Mouse (Mus musculus) forelimb bud, embryonic 11.5 days (tissue): ENCODE results near the gene Bloc1s5.
"Not testable (repeated sequence)": the region's sequence is repeated elsewhere in the genome, so short reads cannot be mapped to it uniquely, and the experiment has no call there.

Source experiments
- DNase-seq: peaks from one replicate; pipeline ENCODE4 v3.0.0-alpha.2; 2012; ENCODE audit warnings: low read depth, low spot score

Bloc1s5 gene

DNA sequence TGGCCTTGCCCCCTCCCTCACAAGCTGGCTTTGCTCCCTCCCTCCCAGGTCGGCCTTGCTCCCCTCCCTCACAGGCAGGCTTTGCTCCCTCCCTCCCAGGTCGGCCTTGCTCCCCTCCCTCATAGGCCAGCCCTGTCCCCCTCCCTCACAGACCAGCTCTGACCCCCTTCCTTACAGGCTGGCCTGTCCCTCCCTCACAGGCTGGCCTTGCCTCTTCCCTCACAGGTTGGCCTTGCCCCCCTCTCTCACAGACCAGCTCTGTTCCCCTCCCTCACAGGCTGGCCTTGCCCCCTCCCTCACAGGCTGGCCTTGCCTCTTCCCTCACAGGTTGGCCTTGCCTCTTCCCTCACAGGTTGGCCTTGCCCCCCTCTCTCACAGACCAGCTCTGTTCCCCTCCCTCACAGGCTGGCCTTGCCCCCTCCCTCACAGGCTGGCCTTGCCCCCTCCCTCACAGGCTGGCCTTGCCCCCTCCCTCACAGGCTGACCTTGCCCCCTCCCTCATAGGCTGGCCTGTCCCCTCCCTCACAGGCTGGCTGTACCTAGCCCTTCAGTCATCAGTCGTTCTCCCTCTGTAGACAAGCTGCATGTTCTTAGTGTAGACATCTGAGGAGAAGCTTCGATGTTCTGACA, 16.8 kb downstream of the Bloc1s5 start:
- DNase-seq = not testable (repeated sequence)

DNA sequence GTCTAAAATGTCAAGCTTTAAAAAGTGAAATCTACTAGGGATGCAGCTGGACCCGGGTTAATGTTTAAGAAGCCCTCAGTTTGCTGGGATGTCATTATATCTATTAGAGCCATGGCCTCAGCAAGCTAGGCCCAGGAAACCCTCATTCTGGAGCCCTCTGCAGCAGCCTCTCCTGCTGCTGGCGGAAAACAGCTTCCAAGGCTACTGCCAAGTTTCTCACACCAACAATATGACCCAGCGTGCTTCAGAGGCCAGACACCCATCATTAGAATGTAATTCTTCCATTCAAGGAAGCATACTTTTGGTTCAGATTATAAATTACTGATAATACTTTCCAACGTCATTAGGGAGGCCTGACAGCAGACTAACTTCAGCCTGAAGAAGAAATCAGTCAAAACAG, 18.0 kb downstream of the Bloc1s5 start:
- no peak for DNase-seq

DNA sequence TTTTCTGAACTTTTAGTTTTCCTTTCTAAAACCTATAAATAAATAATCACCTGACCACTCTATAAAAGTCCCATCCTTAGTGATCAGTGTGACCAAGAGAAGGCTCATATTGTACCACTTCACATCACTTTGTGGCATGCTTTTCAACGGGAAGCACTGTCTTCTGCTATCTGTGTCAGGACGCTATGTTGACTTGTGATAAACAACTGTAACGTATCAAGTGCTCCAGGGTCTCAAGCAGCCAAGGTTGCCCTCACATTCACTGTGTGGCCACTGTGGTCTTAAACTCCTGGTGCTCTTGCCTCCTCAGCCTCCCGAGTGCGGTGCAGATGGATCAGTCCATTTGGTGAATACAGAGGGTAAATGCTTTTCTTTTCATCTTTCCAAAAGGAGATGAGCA, 19.3 kb downstream of the Bloc1s5 start:
- no peak for DNase-seq

DNA sequence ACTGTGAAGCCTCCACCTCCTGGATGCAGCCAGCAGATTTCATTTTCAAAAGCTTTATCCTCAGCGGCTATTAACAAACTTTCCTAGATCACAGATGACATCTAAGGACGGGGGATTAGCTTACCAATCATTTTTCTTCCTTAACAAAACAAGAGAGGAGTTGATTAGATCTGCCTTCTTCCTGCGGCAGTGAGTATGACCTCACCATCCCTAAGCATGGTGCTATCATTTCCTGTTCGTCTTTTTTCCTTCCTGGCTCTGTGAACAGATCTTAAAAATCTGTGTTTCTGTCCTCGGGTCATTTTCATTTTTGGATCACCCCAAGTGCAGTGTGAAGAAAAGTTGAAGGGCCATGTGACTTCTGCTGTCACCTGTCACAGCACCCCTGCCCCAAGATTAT, 20.6 kb downstream of the Bloc1s5 start:
- no peak for DNase-seq

DNA sequence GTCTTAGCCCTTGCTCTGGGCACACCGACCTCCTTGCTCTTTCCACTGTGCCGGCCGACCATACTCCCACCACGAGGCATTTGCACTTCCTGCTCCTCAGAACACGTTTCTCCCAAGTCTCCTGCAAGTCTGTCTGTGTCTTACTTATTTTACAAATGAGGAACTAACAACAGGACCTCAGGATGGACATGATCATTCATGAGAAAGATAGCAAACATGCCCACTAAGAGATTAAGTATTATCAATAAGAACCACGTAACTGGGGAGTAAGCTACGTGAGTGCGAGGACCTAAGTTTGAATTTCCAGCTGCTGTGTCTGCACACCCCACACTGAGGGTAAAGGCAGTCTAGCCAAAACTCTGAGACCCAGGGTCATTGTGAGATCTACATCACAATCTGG, 21.3 kb downstream of the Bloc1s5 start:
- DNase-seq = no peak

DNA sequence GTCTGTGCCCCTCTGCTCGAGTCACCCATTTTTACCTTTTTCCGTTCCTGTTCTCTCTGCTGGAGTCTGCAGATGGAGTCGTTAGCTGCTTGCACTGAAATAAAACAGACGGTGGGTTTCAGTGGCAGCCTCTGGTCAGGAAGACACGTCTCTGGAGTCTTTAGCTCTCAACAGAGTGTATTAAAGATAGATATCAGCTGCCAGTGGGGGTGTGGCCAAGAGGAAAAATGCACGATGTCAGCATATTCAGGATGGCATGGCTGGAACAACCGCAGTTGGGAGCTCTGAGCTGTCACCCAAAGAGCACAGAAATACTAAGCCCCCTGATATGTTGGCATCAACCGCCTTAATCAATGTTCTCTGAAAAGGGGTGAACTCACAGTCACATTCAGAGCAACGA, 22.3 kb downstream of the Bloc1s5 start:
- no peak for DNase-seq

DNA sequence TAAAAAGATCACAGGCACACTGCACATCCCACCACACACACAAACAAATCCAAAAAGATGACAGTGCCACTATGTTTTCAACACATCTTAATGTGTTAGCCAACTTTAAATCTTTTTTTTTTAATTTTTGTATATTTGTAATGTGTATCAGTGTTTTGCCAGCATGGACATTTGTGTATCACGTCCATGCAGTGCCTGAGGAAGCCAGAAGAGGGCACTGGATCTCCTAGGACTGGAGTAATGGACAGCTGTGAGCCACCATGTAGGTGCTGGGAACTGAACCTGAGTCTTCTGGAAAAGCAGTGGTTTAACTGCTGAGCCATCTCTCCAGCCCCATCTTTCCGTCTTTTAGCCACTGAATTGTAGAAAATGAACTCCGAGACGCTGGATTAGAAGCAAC, 22.7 kb downstream of the Bloc1s5 start:
- DNase-seq = no peak

DNA sequence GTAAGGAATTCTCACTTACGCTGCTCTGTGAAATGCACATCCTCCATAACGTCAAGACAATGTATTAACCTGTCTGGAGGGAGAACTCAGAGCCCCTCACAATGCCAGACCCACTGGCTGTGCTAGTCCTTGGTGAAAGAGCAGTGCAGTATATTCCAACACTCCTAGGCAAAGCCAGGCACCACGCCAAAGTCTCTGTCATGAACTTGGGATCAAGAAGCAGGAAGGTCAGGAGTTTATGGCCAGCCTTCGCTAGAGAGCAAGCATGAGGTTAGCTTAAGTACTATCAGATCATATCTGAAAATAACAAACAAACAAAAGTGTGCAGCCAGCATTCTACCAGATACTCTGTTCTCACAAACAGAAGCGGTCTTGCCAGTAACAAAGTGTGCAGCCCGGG, 24.6 kb downstream of the Bloc1s5 start:
- DNase-seq = no peak

DNA sequence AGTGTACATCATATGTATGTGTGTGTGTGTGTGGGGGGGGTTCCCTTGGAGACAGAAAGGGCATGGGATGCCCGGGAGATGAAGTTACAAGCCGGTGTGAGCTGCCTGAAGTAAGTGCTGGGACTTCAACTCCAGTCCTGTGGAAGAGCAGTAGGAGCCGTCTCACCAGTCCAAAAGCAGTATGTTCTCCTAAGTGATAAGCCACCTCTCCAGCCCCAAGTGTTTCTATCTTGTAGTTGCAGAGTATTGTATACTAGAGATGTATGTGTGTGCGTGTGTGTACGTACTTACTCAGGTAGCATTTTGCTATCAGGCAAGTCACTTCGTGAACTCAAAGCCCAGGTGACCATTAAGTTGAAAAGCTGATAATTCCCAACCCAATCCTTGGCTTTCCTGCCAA, 27.8 kb downstream of the Bloc1s5 start:
- DNase-seq = no peak

DNA sequence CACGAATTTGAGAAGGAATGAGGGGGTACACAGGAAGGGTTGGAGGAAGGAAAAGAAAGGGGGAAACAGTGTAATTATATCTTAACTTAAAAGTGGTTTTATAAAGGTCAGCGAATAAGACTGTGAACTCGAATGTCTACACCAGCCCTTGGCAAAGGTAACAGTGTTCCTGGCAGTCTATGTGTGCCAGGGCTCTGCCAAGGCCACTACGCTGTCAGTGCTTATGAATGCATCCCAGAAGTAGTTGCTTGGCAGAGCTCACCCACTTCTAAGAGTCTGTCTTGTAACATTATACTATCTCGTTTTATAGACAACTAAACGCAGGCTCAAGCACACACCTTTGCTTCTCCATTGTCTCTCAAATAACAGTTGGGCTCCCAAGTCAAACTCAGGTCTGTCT, 29.6 kb downstream of the Bloc1s5 start:
- DNase-seq = no peak

DNA sequence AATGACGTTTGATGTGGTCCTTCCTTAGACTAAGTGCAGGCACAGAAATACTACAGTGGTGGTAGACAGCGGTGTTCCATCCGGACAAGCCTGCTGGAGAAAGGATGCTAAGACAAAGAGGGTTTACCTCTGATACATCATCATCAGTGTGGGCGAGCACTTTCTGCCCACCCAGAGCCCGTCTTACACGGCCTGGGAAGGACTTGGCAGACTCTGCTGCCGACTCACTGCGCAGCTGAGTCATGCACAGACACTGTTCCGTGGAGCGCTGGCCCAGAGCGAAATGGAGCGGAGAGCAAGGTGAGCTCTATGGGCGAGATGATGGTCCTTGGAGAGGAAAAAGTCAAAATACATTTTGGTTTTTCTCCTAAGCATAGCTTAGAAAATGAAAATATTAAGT, 31.9 kb downstream of the Bloc1s5 start:
- no peak for DNase-seq

DNA sequence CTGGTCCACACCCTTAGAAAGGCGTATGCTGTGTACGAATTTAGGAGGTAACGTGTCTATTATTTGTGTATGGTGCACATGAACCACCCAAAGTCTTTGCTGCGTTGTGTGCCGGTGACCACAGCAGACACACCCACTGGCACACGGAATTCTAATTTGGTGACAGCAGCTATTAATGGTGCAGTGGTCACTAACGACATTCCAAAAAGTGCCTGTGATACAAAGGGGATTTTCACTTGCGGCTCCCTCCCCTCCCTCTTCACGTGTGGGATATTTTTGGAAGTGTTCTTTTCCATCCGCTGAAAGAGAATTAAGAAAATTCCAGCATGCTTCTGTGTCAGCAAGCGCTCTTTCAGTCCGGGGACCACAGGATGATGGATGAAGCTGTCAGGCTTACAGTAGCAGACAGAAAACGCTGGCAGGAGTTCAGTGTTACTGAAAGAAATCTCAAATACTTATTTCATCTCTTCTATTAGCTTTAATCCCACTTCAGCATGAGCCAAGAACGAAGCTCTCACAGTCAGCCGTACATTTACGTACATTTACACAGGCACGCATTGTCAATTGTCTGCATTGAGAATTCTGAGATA, 32.6 kb downstream of the Bloc1s5 start:
- no peak for DNase-seq

DNA sequence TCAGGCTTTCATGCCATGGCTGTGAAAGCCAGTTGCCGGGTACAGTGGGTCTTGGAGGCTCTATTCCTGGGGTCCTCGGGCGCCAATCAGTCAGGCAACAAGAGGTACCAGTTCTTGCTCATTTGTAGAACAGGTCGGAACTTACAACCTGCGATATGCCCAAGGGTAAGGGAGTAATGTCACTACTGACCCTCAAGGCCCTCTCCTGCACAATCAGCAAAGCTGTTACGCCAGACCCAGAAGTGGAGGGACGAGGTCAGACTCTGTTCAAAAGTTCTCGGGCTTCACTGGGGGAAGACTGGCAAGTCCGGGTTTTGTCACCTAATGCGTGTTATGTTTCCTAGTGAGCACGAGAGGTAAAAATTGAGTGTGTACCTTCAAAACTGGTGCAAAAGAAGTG, 34.1 kb downstream of the Bloc1s5 start:
- DNase-seq = no peak

DNA sequence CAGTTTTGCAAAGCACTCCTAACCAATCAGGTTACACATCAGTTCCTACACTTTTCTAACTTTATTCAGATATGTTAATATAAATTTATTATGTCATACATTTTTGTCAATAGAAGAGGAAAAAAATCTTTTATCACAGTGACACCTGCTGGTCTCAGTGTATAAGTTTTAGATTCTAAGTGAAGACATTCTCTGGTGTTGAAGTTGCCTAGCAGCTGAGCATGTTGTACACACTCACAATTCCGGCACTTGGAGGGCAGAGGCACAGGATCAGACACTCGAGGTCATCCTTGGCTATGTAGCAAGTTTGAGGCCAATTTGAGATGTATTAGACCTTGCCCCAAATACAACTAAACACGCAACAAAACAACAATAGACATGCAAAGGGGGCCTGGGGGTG, 37.8 kb downstream of the Bloc1s5 start:
- DNase-seq = no peak

DNA sequence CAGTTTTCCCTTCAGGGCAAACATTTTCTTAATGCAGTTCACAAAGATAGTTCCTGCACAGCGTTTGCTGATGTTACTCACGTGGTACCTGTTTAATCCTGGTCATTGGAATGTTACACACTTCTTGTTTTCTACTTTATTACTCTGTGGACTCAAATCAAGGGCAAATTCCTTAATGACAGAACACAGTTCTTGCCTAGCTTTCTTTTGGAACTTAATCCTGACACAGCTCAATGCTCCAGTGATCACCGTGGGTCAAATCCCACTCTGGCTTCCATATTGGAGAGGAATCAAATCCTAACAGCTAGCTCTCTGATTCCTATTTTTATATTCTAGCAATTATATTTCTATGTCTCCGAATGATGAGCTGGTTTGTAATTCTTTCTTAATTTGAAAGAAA, 38.4 kb downstream of the Bloc1s5 start:
- no peak for DNase-seq

DNA sequence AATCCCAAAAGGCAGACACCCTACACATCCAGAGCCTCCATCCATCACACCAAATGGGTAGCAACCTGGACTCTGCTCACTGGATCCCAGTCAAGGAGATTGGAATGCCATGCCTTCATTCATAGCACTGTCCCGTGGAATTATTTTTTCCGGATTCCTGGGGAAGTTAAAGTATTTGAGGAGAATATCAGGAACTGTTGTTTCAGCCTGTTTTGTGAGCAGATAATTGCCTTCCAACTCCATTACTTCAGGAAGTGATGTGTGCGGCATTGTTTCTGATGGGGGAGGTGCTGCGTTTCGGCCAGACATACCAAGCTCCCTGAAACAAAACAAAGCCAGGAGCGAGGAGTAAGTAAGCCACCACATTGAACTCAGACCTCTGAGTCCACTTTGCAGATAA, 41.8 kb downstream of the Bloc1s5 start:
- DNase-seq = no peak

DNA sequence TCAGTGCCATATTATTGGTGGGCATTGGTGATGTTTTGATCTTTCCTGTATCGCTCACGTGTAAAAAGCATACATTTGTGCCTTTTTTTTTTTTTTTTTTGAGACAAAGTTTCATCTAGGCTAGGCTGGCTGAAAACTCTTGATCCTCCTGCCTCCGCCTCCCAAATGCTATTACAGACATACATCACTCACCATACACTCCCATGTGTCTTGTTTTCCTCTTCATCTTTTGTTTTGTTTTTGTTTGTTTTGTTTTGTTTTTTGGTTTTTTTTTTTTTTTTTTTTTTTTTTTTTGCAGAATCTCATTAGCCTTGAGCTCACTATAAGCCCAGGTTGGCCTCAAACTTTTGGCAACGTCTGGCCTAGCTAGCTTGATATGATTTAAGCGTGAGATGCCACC, 47.6 kb downstream of the Bloc1s5 start:
- no peak for DNase-seq

DNA sequence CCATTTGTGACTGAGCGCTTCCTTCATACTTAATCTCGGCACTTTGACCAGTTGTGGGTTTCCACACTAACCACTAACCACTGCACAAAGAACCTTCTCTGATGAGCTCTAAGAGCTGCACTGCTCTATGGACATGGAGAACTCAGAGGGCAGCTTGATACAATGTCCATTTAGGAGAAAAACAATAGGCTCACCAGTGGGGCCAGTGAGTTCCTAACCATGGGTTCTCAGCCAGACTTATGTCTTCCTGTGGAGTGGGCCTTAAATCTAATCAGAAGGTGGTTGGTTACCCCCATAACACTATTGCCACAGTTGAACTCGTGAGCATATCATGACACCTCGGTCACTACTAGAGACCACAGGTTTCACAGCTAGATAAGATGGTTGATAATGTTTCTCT, 48.5 kb downstream of the Bloc1s5 start:
- DNase-seq = no peak

DNA sequence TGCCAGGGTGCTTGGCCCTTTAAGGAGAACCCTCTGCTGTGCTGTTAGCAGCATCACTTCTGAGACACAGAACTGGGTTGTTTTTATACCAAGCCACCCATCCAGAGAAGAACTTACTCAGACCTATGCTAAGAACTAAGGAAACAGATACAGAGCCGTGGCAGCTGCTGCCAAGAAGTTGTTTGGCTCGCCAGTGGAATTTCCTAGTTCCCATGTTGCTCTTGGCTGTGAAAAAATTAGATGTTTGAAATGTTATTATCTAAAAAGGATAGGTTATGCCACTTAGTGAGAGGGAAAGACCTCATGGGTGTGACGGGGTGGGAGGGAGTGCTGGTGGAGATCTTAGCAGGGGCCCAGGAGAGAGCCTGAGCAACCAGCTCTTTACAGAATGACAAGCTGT, 52.1 kb downstream of the Bloc1s5 start:
- DNase-seq = no peak

DNA sequence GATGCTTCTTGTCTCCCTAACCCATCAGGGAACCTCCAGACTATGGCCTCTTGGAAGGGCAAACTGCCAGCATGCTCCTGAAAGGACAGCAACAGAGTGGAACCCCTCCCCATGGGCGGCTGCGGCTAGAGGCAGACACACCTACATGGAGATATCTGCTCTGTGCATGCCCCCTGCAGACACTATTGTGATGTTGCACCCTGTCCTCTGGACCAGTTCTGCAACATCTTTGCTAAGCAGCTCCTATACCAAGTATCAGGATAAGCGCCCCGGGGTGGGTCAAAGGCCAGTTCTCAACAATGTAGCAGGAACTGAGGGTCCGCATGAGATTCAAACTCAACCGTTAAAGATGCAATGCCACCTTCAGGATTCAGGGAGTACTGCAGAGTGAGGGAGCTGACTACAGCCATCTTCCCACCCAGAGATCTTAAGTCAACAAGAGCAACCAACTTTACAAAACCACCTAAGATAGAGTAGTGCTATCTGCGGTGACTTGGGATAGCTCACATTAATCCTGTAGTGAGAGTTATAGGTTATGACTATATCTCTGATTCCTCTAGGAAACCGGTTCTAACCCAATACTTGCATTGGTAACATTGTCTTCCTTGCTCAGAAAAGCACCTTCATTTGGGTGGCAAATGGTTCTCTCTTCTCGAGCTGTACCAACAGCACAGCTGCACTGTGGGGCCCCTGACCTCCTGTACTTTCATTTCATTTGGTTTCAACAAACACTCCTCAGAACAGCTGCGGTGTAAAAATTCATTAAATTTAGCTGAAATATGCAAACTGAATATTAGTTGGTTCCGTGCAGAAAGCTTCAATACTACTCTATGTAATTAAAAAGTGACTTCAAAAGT, 54.1 kb downstream of the Bloc1s5 start:
- no peak for DNase-seq

DNA sequence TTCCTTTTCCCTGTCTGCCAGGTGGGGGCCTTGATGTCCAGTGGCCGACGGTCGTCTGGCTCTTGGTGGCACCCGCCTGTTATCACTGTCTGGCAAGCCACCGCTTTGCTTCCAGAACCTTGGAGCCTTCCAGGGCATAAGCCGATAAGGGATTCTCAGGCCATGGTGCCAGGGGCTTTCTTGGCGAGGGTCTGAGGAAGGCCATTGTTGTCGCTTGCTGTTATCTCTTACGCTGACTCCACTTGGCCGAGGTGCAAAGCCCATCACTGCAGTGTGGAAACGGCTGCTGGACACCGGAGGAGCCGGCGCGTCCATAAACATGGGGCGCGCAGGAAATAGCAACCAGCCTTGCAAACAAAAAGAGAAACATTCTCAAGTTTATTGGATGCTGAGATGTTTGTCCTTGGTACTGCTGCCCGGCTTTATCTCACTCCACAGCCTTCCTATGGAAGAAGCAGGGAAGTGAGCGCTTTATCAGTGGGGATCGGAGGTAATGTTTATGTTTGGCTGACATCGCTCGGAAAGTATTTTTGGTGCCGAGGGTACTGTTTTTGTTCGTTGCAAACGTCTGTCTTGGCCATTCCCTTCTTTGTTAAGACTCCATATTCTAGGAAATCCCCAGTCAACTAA, 54.8 kb downstream of the Bloc1s5 start:
- no peak for DNase-seq

DNA sequence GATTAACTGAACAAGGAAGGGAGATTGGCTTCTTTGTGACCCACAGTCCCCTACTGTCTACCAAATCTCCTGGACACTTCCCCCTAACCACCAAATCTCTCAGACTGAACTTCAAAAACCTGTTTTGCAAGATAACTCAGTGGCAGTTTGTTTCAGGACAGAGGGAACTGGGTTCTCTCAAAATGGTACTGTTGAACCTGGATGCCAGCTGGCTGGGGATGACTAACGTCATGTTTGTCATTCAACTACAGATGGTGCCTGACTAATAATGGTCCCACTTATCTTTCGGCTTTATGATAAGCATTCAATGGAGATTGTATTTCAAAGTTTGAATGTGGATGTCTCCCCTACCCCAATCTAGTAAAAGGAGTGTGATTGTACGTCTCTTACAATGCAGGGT, 60.2 kb downstream of the Bloc1s5 start:
- DNase-seq = no peak

DNA sequence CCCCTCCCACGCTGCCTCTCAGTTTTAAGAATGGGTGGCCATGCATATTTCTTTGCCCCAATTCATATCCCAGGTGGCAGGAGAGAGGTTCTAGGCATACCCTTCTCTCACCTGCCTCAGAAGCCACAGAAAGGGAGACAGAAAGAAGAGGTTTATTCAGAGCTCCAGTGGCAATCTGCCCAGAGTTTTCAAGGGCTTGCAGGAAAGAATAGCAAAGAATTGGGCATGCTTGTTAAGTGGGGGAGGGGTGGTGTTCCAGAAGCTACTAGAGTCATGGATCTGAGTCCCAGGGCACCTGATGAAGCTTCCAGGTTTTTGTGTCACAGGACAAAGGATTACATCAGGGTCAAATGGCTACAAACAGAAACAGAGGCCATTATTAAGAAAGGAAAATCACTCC, 61.6 kb downstream of the Bloc1s5 start:
- DNase-seq = no peak
